Mouse (Mus musculus) adrenal gland, adult 8-10 months (tissue): ENCODE measurements around the gene Myo16. TPM values are rescaled to one million over a fixed set of nuclear protein-coding genes. Genes with fewer than 3 reads are reported as not detected.
A peak's percentile ranks its signal among the peaks of the same experiment; 100 is the strongest.

Experiments
- DNase-seq: peaks from one replicate; pipeline ENCODE4 v3.0.0; 2022
- total RNA-seq, 4 experiments: library from RNA; stranded (reverse); gene quantifications; 2 replicates each; pipeline ENCODE4 v1.2.4; 2022

Gene Myo16
- total RNA-seq, 4 experiments from 2014 or later: 0.09 to 0.38 (median 0.19) TPM

- no peak for DNase-seq
These were observed 328.4 kb downstream of the Myo16 start for GRCm38 (mm10) chr8:10482064-10482463.

- DNase-seq: no peak
These were observed 329.2 kb downstream of the Myo16 start for GRCm38 (mm10) chr8:10482880-10483279.

- DNase-seq: no peak
These were observed 330.1 kb downstream of the Myo16 start for GRCm38 (mm10) chr8:10483841-10484240.

GRCm38 (mm10) chr8:10489738-10490419, 336.2 kb downstream of the Myo16 start:
- DNase-seq: no peak

DNA sequence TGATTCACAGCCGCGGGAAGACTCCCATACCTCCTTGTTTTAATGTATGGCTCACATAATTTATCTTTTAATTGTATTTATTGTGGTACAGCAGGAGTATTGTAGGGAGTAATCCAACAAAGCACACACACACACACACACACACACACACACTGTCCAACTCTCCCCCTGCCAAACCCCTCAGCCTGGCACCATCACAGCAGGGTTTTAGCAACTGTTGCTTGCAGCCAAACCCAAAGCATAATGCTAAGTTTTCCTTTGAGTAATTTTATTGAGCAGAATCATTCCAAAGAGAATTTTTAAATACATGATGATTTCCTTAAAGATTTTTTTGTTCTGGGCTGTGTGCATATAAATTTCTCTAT, 336.7 kb downstream of the Myo16 start:
- DNase-seq: no peak

- DNase-seq: no peak
These were observed 337.2 kb downstream of the Myo16 start for GRCm38 (mm10) chr8:10490874-10491273.

- peak; percentile 11 for DNase-seq
These were observed 346.1 kb downstream of the Myo16 start for GRCm38 (mm10) chr8:10499846-10500245.

DNA sequence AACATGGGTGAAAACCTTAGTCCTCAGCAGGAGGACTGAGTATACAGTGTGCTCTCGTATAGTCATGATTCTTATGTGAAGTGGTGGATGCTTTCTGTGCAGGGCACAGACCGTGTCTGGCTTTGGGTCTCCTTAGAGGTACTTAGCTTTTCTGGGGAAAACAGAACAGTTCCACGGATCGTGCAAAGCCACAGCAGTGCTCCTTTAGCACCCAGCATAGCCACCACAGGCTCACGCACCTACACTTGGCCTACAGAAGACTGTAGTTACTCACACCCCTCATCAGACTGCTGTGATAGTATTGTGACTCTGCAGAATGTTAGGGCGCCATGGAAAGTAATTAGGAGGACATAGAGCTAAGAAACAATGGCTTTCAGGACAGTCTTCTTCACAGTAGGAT, 346.8 kb downstream of the Myo16 start:
- no peak for DNase-seq

- DNase-seq: no peak
These were observed 348.0 kb downstream of the Myo16 start for GRCm38 (mm10) chr8:10501750-10502149.

DNA sequence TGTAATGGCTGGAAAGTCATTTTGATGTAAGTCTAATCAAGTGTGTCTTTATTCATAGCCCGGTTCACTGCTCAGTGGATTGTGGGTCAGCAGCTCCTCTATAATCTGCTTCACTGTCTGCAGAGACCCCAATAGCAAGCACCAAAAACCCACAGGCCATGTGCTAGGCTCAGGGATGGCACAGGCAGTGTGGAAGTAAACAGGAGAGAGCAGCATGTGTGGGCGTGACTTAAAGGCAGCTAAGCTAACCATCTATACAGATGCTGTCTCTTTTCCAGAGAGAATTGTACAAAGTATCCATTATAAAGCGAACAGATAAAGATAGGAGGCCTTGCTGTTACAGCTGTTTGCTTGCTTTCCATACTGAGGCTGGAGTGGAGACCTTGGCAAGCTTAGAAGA, 358.4 kb downstream of the Myo16 start:
- DNase-seq: no peak

DNA sequence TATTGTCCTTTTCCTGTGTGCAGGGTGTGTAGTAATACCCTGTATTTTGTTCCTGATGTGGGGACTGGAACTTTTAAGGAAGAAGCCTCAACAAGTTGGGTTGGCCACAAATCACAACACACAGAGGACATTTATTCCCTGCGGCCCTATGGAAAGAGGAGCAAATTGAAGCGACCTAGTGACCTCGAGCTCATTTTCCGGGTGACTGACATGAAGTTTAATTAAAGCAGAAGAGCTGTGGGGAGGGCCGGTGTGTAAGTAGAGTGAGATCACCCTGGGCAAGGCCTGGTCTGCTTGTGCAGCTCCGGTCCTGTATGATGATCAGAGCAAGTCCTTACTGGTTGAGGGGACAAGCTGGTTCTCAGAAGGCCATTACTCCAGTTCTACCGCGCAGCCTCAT, 363.7 kb downstream of the Myo16 start:
- no peak for DNase-seq

GRCm38 (mm10) chr8:10519276-10519675, 365.6 kb downstream of the Myo16 start:
- no peak for DNase-seq

- DNase-seq: no peak
These were observed 367.8 kb downstream of the Myo16 start for GRCm38 (mm10) chr8:10521463-10521862.

DNA sequence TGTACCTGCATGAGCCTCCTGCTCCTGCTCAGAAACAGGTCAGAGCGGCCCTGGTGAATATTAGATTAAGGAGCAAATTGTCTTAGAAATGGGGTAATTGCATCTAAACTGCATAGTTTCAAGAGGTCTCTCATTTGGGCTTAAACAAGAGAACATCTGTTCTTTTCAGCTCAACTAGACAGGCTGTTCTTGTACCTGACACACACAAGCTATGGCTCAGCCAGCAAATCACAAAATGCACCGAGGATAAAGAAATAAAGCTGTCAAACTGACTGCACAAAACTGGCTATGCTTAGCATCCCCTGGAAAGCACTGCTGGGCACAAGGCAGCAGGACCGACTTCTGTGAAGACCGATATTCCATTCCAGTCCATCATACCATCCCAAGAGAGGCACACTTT, 372.0 kb downstream of the Myo16 start:
- DNase-seq: no peak

DNA sequence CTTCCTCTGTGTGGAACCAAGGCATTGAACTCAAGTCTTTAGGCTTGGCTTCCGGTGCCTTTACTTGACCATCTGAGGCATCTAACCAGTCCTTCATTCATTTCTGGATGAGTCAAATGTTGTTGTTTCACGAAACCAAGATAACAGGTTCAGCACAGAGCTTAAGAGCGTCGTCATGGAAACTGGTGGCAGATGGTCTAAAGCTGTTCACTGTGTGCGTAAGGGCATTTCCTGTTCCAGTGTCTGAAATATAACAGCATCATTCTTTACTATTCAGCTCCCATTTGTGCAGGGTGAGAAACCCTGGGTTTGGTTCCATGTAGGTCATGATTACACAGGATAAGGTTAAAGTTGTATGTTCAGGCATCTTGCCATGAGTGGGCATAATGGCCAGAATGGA, 372.9 kb downstream of the Myo16 start:
- no peak for DNase-seq

- no peak for DNase-seq
These were observed 381.0 kb downstream of the Myo16 start for GRCm38 (mm10) chr8:10534619-10535286.

- no peak for DNase-seq
These were observed 384.6 kb downstream of the Myo16 start for GRCm38 (mm10) chr8:10538319-10538718.

DNA sequence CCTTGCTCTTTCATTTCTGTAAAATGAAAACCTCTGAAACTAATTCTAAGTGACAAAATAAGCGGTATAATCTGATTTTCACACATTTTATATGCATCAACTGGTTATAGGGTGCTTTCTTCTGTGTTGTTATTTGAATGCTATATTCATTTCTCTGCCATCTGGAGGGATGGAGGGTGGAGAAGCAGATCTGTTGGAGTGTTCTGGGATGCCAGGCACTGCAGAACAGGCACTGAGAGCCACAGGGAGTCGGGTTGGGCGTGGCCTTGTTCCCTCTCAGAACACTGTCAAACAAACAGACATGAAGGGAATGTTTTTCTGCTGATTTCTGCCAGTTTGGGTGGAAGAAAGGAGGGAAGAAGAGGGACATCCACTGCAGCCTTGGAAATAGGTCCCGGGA, 386.0 kb downstream of the Myo16 start:
- no peak for DNase-seq

- DNase-seq: no peak
These were observed 392.2 kb downstream of the Myo16 start for GRCm38 (mm10) chr8:10545890-10546289.

GRCm38 (mm10) chr8:10546519-10546918, 392.8 kb downstream of the Myo16 start:
- no peak for DNase-seq

DNA sequence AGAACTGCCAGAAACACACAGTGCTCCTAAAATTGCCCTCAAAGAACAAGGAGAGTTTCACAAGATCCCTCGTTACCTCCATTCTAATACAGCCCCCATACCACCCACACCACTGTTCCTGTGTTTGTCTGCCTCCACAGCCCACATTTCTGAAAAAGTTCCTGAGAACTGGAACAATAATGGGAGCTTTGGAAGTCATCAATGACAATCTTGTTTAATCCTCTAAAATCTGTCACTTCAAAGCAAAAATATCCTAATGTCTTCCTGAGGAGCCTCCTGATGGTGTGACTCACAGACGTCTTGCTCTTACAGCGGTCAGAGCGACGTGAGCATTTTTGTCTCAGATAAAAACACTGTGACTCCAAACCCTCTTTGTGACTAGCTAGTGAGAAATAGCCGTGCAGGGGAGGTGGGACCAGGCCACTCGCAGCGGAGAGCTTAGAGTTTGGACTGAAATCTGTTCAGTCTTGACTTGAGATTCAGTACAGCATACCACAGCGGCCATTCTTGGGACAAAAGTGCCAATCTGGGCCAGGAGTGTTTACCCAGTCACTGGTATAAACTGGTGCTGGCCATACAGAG, 394.4 kb downstream of the Myo16 start:
- no peak for DNase-seq

DNA sequence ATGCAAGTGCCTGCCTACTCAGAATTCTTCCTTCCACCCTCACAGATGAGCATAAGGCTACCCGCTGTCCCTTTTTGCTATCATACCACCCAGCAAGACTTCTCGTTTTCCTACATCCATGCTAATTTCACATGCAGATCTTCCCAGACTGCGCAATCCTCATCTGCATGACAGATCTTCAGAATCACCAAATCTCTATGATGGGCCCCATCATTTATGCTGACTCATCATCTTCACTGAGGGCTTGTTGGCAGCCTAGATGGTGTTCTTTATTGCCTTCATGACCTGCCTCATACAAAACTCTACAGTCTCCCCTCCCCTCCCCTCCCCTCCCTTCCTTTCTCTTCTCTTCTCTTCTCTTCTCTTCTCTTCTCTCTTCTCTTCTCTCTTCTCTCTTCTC, 395.7 kb downstream of the Myo16 start:
- no peak for DNase-seq

- no peak for DNase-seq
These were observed 404.2 kb downstream of the Myo16 start for GRCm38 (mm10) chr8:10557961-10558360.

DNA sequence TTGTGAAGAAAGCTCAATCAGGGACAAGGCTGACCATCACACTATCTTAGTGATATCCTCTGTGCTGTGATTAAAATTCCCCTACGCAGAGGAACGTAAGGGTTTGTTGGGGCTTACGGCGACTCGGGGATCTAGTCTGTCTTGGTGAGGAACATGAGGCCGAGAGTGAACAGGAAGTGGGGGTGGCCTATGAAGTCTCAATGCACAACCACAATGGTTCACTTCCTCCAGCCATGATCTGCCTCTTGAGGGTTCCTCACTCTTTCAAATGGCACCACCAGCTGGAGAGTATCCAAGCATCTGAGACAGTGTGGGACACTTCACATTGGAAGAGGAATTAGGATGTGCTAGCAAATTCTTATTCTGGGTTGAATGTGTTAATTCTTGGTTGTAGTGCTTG, 405.8 kb downstream of the Myo16 start:
- DNase-seq: no peak
